Mouse (Mus musculus) liver, embryonic 18 days (tissue): ENCODE measurements around the gene Rpl27a. TPM values are rescaled to one million over a fixed set of nuclear protein-coding genes. Genes with fewer than 3 reads are reported as not detected.

ENCODE experiments used
- polyA plus RNA-seq: library from polyadenylated mRNA; depleted of rRNA; stranded (reverse); fragments of >200 nt; gene quantifications from 2 replicates; pipeline ENCODE4 v1.2.3, GENCODE M21; 2012; rRNA removed

Gene Rpl27a
- 374 and 410 TPM in 2 replicates for polyA plus RNA-seq

DNA sequence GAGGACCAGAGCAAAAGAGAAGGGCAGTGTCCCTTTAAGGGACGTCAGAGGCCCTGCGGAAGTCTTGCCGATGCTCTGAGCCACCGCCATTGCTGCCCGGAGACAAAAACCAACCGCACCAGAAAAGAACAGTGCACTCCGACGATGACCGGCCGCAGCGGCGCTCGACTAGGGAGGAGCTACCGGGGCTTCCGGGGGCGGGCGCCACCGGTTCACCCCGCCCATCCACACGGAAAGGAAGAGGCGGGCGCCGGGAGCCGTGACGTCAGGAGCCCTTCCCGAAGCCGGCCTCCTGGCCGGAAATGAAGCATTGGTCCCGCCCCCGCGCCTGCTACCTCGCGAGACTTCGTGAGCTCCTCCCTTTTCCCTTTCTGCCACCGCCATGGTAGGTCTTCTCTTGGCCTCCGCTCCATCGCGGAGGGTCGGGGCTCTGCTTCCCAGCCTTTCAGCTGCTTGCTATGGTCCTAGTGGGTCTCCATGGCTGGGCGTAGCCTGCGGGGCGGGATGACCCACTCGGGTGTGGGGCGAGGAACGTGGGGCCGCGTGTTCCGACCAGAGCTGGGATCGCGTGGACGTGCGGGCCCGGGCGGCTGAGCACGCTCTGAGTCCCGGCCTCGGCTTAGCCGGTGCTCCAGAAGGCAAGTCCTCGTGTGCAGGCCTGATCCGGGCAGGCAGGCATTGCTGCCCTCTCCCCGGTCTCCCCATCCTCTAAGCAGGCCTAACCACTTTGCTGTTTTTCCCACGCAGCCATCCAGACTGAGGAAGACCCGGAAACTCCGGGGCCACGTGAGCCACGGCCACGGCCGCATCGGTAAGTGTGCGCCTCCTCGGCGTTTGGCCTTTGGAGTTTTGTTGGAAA lies at the start of gene Rpl27a:
Rpl27a (plus strand) TSS at position 310 of the 859 bp plus-strand sequence.

DNA sequence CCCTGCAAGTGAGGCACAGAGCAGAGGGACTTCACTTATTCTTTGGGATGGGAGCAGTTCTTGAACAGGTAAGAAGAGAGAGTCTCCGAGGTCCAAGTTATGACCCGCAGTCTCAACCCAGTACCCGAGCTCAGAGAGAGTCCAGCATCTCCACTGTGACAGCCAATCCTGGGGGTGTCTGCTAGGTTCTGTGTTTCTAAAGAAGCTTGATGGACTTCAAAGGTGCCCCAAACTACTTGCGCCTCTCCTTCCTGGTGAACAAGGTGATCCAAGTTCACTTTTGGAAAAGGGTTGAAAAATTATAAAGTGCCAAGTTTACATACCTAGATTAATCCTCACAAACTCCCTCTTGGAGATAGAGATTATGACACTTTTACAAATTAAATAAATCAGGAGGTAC lies 10.9 kb upstream of the Rpl27a start, which contains the start of gene Trim66:
Trim66 (minus strand) TSS at position 101 of the 400 bp plus-strand sequence.

Other genes starting within 250 kb of the Rpl27a start
- gene Stk33, start 80.1 kb upstream of the Rpl27a start, polyA plus RNA-seq = not detected in 2 replicates
- 0.02 TPM in 2 replicates for gene Trim66, start 11.0 kb upstream of the Rpl27a start, polyA plus RNA-seq
- gene St5, start 184.5 kb downstream of the Rpl27a start, polyA plus RNA-seq = 38.0 and 38.9 TPM in 2 replicates
- gene Akip1, start 184.5 kb downstream of the Rpl27a start, polyA plus RNA-seq = 10.1 and 11.2 TPM in 2 replicates
- gene BC051019, start 204.7 kb downstream of the Rpl27a start, polyA plus RNA-seq = 0.02 TPM in 1 of 2 replicates, not detected in the other
- gene Ascl3, start 212.6 kb downstream of the Rpl27a start, polyA plus RNA-seq = 0.07 TPM in 1 of 2 replicates, not detected in the other
- gene Tmem9b, start 233.7 kb downstream of the Rpl27a start, polyA plus RNA-seq = 17.9 and 18.6 TPM in 2 replicates